Mouse (Mus musculus) regulatory T cell (primary cell): ENCODE measurements at regions not wholly inside any gene's neighbourhood (a gene's known extent, or its start where the extent isn't known, plus 50 kb on each side); places are given as distances from the start of the nearest gene placed in this dataset.
"Not testable (repeated sequence)": the region's sequence is repeated elsewhere in the genome, so short reads cannot be mapped to it uniquely, and the experiment has no call there.

Source experiments
- in situ Hi-C: fragments of 300-600 bp; cut with MboI, MseI; formaldehyde crosslinking; loops from one replicate; pipeline ENCODE4 v1.15.1; 2025; ENCODE audit warnings: high pct_unique_total_duplicates

DNA sequence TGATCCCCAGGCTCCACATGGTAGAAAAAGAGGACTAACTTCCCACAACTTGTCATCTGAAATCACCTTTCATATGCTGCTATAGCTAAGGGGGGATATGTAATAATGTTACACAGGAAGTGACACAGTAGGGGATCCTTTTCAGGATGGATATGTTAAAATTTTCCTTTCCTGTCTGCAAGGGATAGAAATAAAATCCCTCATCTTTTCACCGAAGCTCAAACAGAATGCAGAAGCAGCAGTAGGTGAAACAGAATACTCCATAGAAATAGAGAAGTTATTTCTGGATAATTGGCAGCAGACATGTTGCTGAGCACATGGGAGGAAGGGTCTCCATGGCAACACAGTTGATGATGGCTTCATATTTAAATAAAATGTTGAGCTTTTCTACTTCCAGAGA is 309.3 kb upstream of the Ercc4 start:
- in situ Hi-C loops, result no loop called here

DNA sequence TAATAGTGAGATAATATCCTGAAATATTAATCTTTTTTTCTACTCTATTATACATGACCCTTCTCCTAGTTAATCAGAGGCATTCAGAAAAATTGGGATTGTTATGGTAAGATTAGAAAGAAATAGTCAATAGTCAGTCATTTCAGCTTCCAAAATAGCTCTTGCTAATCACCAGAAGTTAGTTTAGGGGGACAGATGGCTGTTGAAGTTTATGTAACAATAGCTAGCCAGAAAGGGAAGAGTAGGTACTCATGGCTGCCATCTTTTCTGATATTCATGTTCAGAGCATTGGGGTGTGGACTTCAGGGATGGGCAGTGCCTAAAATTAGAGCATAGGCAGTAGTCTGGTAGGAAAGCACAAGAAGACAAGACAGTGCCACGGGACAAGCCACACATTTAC is 306.8 kb upstream of the Ercc4 start:
- in situ Hi-C loops, result no loop called here

DNA sequence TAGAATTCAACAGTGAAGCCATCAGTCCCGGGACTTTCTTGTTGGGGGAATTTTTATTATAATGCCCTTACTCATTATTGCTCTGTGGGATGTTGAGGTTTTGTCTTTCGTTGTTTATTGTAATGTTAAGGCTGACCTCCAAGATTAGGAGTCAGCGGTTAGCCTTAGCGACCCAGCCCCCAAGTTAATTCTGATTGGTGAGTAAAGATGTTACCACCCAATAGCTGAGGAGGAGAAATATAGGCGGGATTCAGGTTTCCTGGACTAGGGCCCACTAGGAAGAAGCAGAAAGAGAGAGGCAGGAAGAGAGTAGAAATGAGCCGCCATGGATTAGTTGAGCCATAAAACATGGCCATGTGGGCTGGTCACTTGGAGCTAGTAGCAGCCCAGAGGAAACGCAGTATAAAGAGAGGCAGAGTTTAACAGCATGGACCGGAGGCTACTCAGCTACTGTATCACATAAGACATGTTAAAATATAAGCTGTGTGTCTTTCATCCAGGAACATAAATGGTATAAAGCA is 302.1 kb upstream of the Ercc4 start:
- in situ Hi-C loops, result no loop called here

DNA sequence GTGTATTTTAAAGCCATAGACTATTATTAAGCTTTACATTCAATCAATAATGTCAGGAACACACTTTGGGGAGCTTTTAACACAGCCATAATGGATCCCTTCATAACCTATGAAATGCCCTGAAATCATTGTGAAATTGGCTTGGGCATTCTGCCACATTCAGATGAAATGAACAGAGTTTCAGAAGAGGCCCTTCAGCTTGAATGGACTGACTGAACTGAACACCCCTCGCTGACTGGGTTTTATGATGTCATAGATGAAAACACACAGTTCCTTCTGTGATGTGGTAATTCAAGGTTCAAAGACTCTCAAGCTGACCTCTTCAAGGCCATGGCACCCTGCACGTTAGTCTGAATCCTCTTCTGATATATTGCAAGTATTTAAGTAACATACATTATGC is 298.4 kb upstream of the Ercc4 start:
- in situ Hi-C loops, result no loop called here

DNA sequence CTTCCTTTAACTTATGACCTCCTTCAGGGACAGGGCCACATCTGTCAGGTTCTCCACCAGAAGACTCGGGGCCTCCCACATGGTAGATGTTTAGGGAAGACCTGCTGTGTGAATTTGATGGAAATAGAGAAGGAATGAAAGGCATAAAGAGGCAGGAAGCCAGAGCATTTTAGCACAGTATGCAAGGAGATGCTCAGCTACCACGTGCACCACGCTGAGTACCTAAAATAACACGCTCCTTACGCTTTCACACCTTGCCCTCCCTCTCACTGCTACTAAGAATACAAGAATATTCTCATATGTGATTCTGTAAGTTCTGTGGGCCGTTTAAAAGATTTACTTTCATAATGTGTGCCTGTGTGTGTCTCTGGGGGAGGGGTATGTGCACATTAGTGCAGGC is 284.8 kb upstream of the Ercc4 start:
- in situ Hi-C loops, result no loop called here

DNA sequence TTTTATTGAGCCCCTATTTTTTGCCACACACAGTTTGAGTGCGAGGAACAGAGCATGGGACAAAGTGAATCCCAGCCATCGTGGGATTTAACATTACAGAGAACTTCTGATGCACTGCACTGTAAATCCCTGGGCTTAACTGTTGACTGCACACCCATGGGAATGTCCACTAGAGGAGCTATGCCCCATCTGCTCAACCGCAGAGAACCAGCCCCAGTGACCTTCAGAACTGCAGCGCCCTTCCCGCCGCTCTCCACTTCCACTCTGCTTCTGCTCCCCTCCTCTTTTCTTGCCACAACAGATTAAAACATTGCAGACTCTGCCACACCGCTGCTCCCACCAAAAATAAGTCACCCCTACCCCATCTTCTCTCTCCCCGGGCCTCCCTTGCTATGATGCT is 283.3 kb upstream of the Ercc4 start:
- in situ Hi-C loops, result no loop called here

DNA sequence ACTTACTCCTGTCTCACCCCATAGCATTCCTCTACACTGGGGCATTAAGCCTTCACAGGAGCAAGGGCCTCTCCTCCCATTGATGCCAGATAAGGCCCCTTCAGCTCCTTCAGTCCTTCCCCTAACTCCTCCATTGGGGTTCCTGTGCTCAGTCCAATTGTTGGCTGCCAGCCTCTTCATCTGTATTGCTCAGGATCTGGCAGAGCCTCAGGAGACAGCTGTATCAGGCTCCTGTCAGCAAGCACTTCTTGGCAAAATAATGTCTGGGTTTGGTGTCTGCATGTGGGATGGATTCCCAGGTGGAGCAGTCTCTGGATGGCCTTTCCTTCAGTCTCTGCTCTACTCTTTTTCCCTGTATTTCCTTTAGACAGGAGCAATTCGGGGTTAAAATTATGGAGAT is 278.2 kb upstream of the Ercc4 start:
- in situ Hi-C loops, result not testable (repeated sequence)

DNA sequence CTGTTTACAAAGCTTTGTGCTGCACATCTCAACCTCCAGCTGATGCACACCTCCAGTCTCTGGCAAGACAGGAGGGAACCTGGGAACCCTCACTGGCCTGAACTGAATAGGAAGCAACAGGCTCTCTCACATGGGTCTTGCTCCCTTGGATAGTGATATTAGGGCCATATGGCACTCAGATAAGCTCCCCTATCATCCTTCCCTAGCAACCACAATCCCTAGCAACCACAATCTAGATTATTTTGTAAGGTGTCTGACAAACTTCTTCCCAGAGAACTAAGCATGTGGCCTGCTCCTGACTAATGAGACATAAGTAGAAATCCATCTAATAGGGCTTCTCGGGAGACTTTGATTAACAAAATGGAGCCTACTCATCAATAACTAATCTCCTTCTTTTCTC is 253.1 kb upstream of the Ercc4 start:
- in situ Hi-C loops, result no loop called here

DNA sequence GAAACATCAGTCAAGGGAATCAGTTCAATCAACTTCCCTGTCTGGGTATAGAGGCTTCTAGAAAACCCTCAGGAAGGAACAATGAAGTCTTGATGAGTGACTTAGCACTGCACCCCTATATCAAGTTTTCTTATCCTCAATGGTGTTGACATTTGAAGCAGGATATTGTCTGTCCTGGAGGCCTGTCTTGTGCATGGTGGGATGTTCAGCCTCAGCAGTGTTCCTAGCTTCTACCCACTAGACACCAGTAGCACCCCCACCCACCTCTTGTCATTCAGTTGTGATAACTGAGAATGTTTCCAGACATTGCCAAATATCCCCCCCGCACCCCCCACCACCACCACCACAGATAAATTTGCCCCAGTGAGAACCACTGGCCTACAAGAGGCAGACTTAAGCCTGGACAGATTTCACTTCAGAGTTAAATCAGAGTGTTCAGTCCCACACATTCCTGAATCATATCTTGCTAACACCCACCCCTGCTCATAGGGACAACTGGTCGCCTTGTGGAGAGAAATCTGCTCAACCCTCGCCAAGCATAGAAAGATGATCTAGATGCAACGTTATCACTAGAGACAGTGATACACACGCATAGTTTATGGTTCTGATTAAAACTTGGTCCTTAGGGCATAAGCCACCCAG is 249.6 kb upstream of the Ercc4 start:
- in situ Hi-C loops, result no loop called here

DNA sequence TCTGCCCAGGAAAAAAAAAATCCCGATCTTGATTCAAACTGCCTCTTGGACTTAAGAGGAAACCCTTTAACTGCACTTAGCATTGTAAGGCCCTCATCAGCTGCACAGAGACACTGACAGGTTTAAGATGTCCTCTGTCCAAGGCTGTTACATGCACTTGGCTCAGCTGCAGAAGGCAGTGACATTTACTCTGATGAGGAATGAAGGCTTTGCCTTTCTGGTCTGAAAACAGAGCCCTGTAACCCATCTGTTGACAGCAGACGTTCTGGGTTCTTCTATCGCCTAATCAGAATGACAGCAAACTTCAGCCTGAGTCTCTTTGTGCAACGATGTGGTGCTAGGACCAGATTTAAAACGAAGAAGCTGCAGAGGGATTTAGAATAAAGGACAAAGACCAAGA is 246.9 kb upstream of the Ercc4 start:
- in situ Hi-C loops, result no loop called here

DNA sequence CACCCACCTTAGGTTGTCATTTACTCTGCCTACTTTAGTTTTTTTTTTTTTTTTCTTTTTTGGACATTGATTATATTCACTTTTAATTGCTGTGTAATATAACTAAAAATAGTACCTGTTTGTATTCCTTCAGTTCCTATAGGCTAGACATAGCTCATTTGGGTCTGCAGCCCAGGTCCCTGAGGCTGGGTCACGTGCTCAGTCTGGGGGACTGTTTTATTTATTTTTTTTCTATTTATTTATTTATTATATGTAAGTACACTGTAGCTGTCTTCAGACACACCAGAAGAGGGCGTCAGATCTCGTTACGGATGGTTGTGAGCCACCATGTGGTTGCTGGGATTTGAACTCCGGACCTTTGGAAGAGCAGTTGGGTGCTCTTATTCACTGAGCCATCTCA is 231.2 kb upstream of the Ercc4 start:
- in situ Hi-C loops, result not testable (repeated sequence)

DNA sequence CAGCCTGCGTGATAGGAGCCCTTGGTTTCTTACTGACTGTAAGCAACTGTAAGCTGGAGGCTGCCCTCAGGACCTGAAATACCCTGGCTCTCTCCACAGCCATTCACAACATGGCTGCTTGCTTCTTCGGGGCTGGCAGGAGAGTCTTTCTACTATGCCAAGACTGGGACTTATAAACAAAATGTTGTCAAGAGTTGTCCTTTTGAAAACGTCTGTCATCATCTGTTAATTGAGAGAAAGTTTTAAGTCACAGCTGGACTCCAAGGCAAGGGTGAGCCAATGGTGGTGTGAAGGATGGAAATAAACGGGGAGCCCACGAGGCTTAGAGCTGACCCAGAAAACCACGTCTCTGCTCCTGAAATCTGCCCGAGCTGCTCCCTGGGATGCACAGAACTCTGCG is 229.5 kb upstream of the Ercc4 start:
- in situ Hi-C loops, result no loop called here

DNA sequence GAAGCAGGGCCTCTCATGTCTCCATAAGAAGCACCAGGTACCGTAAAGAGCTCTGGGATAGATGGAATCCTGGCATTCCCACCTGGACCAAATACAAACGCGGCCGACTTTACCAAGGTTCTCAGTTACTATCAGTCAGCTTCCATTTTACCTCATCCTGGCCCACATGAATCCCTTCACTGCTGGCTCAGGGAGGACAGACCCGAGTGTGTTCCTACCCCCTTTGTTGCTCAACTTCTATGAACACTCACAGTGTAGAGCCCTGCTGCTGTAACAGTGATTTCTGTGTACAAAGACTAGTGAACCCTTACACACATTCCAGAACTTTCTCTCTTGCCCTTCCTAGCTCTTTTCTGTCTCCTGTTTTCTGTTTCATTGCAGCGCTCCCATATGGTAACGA is 229.0 kb upstream of the Ercc4 start:
- in situ Hi-C loops, result no loop called here

DNA sequence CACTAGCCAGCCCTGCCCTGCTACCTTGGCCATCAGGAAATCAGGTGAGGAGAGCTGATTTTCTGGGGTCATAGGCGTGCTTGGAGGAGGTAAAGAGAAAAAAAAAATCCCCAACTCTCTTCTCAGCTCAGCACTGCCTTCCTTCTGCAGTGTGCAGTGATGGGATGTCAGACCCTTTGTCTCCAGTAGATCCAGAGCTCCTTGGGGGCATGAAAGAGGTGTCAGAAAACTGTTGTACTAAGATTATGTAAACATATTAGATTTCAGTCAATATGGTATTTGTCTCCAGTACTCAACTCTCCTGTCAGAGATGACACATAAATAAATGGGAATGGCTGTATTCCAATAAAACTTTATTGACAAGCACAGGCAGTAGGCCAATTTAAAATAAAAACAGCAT is 226.8 kb upstream of the Ercc4 start:
- in situ Hi-C loops, result no loop called here

DNA sequence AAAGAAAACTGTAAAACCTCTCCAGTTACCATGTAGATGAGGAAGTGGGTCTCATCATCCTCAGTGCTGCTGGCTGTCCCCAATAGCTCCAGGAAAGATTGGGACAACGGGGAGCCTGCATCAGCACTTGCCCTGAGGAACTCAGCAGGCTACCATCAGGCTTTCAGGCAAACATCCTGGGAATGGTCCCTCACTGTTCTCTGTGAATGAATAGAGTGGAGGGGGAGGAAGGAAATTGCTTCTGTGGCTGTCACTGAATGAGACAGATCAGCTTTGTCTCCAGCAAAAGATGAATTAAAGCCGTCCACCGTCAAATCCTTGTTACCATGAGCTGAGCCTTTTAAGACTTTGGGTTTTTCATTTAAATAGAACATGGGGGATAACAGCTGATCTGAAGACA is 224.9 kb upstream of the Ercc4 start:
- in situ Hi-C loops, result no loop called here

DNA sequence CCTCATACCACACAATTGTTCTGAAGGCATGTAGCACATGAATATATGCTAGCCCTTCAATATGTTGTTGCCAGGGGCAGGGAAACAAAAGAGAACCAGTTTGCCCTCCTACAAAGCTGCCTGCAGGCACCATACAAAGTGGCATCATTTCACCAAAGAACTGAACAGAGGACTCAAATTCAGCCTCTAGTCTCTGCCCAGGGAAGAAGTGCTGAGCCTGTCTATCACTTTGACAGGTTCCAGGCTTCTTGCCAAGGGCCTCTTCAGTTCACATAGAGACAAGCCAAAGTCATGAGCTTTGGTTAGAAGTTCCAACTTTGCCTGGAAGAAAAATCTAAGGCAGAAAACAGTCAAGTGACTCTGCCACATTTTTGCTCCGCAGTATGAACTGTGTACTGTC is 223.4 kb upstream of the Ercc4 start:
- in situ Hi-C loops, result no loop called here

DNA sequence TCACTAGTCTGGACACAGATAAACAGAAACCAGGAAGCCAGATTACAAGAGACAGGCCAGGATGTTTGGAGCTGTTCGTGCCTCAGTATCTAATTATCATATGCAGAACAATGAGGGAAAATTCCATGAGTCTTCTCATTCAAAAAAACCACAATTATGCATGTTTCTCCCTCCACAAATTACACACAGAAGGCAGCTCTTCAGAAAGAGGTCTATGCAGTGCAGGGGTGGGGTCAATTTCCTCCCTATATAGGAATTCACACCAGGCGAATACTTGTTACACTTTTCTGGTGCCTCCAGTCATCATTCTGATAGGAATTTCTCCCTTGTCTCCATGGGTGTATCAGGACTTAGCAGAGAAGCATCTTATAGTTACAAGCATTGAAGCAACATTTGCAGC is 222.1 kb upstream of the Ercc4 start:
- in situ Hi-C loops, result no loop called here

DNA sequence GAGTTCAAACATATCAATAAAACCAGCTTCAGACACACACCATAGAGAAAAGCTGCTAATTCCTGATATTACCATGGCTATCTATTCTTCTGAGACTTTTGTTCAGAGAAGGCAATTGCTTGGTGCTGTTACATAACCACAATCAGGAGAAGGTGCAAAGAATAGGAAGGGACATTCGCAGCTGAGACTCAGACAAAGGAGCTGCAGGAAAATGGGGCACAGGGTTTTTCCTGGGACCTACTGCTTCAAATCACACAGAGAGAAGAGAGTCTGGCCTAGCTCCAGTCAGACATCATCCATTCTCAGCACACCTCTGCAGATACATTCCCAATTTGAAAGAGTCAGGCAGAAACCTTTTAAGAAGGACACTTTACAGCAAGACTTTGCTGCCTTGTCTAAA is 219.4 kb upstream of the Ercc4 start:
- in situ Hi-C loops, result no loop called here

DNA sequence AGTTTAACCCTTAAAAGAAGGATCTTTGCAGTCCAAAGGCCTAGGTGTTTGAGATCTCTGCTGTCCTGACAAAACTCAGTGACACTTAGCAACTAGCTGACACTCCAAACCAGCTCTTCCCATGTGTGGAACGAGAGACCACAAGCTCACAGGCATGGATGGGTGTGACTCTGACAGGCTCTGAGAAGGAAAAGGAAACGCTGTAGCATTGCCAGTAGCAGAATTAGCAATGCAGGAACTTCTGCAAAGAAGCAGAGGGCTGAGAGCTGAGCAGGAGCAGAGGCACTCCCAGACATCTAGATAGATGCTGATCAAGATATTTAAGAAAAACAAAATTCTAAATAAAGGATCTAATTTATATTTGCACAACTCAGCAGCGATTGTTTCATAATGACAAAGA is 218.9 kb upstream of the Ercc4 start:
- in situ Hi-C loops, result no loop called here

DNA sequence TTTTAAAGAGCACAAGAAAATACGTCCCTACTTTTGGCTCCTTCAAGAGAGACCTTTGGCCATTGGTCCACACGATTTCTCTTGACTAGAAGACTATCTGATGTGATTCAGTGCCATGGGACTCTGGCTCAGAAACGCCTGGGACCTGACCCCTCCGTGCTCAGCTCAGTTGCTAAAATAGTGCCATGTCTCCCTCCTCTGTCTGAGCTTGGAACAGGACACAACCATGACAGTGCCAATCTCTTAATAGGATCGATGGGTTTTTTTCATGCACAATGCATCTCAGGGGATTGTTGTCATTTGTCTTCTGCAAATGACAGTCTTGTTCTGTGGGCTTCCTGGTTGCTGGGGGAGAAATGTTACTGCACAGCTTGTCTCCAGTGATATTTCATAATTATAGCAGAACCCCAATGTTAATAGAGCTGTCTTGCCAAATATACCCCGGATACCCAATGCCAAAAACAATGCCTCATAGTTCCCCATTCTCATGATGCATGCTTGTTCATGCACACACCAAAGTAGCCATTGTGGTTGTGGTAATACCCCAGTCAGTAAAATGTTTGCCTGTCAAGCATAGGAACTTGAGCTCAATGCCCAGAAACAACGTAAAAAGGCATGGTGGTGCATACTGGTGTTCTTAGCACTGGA is 216.7 kb upstream of the Ercc4 start:
- in situ Hi-C loops, result no loop called here

DNA sequence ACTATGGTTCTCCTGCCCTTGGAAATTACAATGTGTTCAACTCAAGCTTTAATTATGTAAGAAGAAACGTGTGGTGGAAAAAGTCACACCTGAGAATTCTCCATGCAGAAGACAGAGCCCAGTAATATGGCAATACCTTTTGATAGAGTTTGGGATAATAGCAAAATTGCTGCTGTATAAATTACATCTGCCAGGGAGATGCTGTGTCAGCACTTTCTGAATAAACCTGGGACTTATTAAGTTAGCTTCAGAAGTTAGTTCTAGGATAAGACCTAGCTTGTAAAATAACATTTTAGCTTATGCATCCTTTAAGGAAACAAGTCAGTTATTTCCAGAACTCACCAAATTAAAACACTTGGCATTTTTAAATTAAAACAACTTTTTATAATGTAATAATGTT is 212.2 kb upstream of the Ercc4 start:
- in situ Hi-C loops, result no loop called here

DNA sequence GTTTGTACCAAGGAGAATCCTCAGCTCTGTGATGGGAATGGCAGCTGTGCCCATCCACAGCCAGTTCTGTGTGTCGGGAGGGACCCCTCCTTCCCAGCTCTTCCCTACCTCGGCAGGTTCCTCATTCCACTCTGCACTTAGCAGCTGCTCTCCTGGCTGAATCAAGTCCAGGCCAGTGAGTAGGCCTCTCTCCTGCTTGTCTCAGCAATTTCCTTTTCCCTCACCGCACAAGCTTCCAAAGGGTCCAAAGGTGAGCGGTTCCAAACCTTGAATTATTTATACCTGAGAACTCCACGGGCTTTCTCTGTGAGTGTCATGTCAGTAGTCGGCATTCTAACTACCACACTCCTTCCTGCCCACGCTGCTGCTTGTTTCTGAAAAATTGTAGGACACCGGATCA is 208.8 kb upstream of the Ercc4 start:
- in situ Hi-C loops, result no loop called here

DNA sequence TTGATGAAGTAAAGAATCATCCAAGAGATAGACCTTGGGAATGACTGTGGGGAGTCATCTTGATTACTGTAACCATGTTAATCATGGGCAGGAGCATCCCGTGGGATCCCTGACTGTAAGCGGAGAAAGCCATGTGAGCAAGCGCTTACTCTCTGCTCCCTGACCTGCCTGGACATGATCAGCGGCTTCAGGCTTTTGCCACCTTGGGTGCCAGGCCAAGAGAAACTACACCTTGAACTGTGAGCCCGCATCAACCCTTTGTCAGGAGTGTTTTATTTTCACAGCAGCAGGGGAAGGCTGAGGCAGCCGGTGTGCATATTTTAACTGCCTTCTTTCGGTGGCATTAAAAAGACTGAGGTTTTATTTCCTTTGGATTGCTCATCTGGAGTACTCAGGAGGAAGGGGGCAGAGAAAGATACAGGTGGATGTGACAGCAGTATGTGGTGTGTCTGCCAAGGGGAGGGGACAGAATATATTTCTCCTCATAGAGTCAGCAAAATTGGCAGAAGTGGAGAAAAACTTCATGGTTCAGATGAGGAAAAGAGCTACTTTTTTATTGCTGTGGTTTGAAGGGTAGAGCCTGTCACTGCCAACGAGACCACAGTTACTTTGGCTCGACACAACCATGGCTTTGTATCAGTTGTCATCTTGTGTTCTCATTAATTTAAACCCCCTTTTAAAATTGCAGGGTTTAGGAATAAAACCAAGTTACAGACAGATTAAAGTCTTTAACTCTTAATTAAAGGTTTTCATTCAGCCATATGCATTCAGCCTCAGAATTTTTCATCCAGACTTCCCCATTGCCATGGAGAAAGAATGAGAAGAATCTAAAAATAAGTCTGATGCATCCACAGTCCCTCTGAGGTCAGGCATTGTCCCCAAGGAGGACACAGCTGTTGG is 208.1 kb upstream of the Ercc4 start:
- in situ Hi-C loops, result no loop called here
